Mouse (Mus musculus) heart, postnatal 0 days (tissue): Measurements from ENCODE around the gene Tmem135. TPM values are rescaled to one million over a fixed set of nuclear protein-coding genes. Genes with fewer than 3 reads are reported as not detected.
A peak's percentile ranks its signal among the peaks of the same experiment; 100 is the strongest.

Experiments
- ATAC-seq: fragments of 200-750 bp; cut with Nextera tagmentation; 2 replicates; pipeline ENCODE4 v1.8.0; 2017; ENCODE audit warnings: low read depth, moderate number of reproducible peaks, moderate library complexity; ENCODE audit not compliant: insufficient read depth
- DNase-seq: peaks from one replicate; pipeline ENCODE4 v3.0.0-alpha.2; 2016; ENCODE audit warnings: low spot score
- H3K27ac ChIP-seq: fragments of 300-500 bp; sonication (generic); 2 replicates; pipeline ENCODE4 v1.5.1; 2014; ENCODE audit warnings: low read depth, mild to moderate bottlenecking
- H3K27me3 ChIP-seq: fragments of 300-500 bp; sonication (generic); 2 replicates; pipeline ENCODE4 v1.6.1; 2014; ENCODE audit warnings: low read length, mixed read lengths; ENCODE audit not compliant: control insufficient read depth, insufficient read depth
- H3K36me3 ChIP-seq: fragments of 300-500 bp; sonication (generic); replicated peaks from 2 replicates; pipeline ENCODE4 v1.6.1; 2014; ENCODE audit warnings: low read length, mixed read lengths; ENCODE audit not compliant: control insufficient read depth, insufficient read depth
- H3K4me1 ChIP-seq: fragments of 300-500 bp; sonication (generic); 2 replicates; pipeline ENCODE4 v1.6.1; 2014; ENCODE audit warnings: antibody characterized with exemption; ENCODE audit not compliant: control insufficient read depth, insufficient read depth
- H3K4me2 ChIP-seq: fragments of 300-500 bp; sonication (generic); 2 replicates; pipeline ENCODE4 v1.6.1; 2014; ENCODE audit warnings: low read depth, mild to moderate bottlenecking, low read length, moderate library complexity
- H3K4me3 ChIP-seq: fragments of 300-500 bp; sonication (generic); 2 replicates; pipeline ENCODE4 v1.5.1; 2014; ENCODE audit warnings: low read depth, low read length
- H3K9ac ChIP-seq: fragments of 300-500 bp; sonication (generic); replicated peaks from 2 replicates; pipeline ENCODE4 v1.6.1; 2014; ENCODE audit warnings: low read depth, low read length, mixed read lengths
- H3K9me3 ChIP-seq: fragments of 300-500 bp; sonication (generic); replicated peaks from 2 replicates; pipeline ENCODE4 v1.6.1; 2016; ENCODE audit warnings: low read length; ENCODE audit not compliant: control insufficient read depth
- CTCF ChIP-seq: IDR thresholded peaks from 2 replicates; pipeline ENCODE4 v1.5.1; 2016; ENCODE audit warnings: antibody characterized with exemption, control low read depth, low read depth
- EP300 ChIP-seq: IDR thresholded peaks from 2 replicates; pipeline ENCODE4 v1.6.1; 2016; ENCODE audit warnings: antibody characterized with exemption, low read depth
- WGBS: fragments of 180-500 bp; shearing (Covaris S2); extraction: QIAGEN DNeasy Blood & Tissue Kit; methylation state at CpG from one replicate; pipeline ENCODE4 v1.1.7; 2014; 5-methylcytosine and 5-hydroxymethylcytosine counted together
- polyA plus RNA-seq: library from polyadenylated mRNA; unstranded; fragments of >200 nt; fragmentation: Nextera tagmentation; extraction: Ambion mirVana; gene quantifications from 2 replicates; pipeline ENCODE4 v1.2.1, GENCODE M21; 2015
- total RNA-seq: library from RNA; depleted of rRNA; stranded (reverse); fragments of >200 nt; gene quantifications from 2 replicates; pipeline ENCODE4 v1.2.3, GENCODE M21; 2014; ENCODE audit warnings: low replicate concordance

Tmem135 gene
- total and polyA plus RNA-seq, 2 experiments from 2014 or later = 31.6 to 70.6 TPM

DNA sequence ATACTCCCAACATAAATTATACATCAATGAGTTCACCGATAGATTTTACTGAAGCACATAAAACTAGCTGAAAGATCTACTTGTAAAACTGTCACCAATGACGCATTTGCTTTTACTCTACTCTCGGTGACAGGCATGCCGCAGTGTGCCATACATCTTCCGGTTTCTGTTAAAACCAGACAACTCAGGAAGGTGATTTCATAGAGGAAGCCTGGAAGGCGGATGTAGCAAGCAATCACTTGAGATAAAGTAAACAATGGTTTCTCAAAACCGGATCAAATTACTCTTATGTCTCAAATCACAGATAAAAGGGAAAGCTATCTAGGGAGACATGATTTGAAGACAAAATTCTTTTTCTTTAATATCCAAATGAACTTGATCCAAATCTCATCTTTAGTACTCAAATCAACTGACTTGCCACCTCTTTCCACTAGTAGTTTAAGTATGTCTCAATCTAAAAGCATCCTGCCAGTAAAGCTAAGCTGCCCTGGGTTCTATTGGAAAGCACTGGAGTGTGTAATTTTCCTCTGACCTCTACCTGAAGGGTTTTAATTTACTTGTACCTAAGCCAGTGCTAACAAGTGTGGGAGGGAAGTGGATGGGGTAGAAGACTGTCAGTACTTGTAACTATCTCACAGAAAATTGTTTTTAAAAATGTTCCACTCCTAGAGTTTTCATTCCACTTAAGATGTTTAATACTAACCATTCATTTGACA is 155.7 kb downstream of the Tmem135 start:
- ATAC-seq (no peak), DNase-seq (peak; percentile 35)

DNA sequence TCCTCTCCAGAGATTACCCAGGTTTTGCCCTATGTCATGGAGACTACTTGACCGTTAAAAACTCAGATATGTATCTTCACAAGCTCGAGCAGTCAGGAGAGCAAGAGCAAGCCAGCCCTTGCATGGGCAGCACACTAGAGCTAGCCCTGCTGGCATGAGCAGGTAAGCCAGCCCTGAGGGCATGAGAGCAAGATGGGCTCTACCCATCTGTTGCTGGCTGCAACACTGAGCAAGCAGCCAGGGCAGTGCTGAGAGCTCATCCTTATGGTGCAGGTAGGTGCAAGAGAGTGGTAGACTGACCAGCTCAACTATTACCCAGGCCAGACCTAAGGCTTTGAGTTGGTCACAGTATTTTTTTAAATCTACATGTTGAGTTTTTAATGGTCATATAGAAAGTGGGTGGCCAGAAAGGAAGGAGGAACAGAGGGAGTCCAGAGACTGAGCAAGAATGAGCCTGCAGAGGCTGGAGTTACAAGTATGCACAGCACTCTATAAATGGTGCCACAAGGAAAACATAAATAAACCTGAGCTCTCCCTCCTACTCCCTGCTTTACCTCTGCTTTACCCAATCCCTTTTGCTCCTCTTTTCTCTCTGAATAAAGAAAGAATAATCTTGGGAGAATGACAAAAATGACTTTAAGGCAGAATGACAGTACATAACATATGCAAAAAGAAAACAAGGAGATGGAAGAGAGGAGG is 156.9 kb downstream of the Tmem135 start:
- H3K27ac ChIP-seq = 0 out of 2 replicates have a peak overlapping the region, but pooled peaks have one; percentile 5
- TF ChIP-seq CTCF (no peak), EP300 (no peak)
- no peaks in the 10 kb centered on the region for H3K27me3 ChIP-seq
- peaks cover 10% of the 10 kb centered on the region for H3K4me1 ChIP-seq
- H3K9me3 ChIP-seq = no peaks in the 10 kb centered on the region
- ATAC-seq (no peak), DNase-seq (no peak)
- H3K9ac ChIP-seq = no peak overlapping the region
- no peaks in the 10 kb centered on the region for H3K36me3 ChIP-seq
- H3K4me3 ChIP-seq = no peak overlapping the region
- no peak overlapping the region for H3K4me2 ChIP-seq
- 88% methylated on average over 2 of the region's 2 CpGs for WGBS

More for the DNA sequence above, 155.7 kb downstream of the Tmem135 start:
- Histone ChIP-seq H3K4me3 (no peak overlapping the region), H3K27me3 (no peaks in the 10 kb centered on the region), H3K4me1 (peaks cover 10% of the 10 kb centered on the region), H3K9ac (no peak overlapping the region), H3K36me3 (no peaks in the 10 kb centered on the region), H3K27ac (peak overlapping the region; percentile 64; the same call in 1 of the 2 replicates), H3K4me2 (no peak overlapping the region), H3K9me3 (no peaks in the 10 kb centered on the region)
- TF ChIP-seq EP300 (0 out of 2 replicates have a peak, but pooled peaks have one; percentile 27), CTCF (no peak)
- WGBS = 45% methylated on average over 7 of the region's 7 CpGs

DNA sequence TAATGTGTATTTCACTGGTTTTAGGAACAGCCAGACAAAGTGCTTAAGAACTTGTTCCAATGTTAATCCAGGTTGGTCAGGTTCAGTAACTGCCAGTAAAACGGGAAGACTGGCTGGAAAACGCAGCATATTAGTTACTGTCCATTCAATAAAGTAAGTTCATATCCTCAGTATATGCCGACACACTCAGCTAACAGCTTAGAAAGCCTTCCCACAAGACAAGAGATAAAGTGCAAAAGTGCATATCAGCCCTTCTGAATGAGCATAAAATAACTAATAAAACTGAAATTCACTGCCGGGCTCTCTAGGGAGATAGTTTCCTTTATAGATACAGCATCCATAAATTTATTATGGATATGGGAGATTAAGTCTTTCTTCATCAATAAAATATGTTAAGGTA is 161.5 kb downstream of the Tmem135 start:
- no peaks in the 10 kb centered on the region for H3K27me3 ChIP-seq
- no peak for DNase-seq
- no peak for ATAC-seq
- H3K4me3 ChIP-seq = no peak overlapping the region
- no peaks in the 10 kb centered on the region for H3K9me3 ChIP-seq
- no peaks in the 10 kb centered on the region; the same call in 1 of the 2 replicates for H3K4me1 ChIP-seq
- 75% methylated on average over 4 of the region's 4 CpGs for WGBS
- TF ChIP-seq CTCF = no peak
- TF ChIP-seq EP300 = no peak
- no peak overlapping the region for H3K27ac ChIP-seq
- no peak overlapping the region for H3K4me2 ChIP-seq
- no peaks in the 10 kb centered on the region for H3K36me3 ChIP-seq
- no peak overlapping the region for H3K9ac ChIP-seq

DNA sequence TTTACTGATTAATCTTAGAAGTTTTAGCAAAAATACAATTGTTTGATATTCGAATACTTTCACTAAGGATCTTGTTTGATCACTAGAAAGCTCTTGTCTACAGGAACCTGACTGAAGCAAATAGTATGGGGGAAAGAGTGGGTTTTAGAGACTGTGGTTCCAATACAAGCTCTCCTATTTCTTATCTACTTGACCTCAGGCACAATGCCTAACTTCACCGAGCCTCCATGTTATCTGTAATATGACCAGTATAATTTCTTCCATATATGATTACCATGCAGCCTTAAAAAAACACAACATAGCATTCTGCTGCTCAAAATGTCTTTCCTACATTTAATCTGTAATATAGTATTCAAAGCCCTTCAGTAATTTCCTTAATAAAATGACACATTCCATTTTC is 161.9 kb downstream of the Tmem135 start:
- Histone ChIP-seq H3K27ac (no peak overlapping the region), H3K9me3 (no peaks in the 10 kb centered on the region), H3K4me1 (no peaks in the 10 kb centered on the region; the same call in 1 of the 2 replicates), H3K27me3 (no peaks in the 10 kb centered on the region), H3K4me3 (no peak overlapping the region), H3K4me2 (no peak overlapping the region), H3K36me3 (no peaks in the 10 kb centered on the region), H3K9ac (no peak overlapping the region)
- WGBS = 53% methylated on average over 2 of the region's 2 CpGs
- no peak for DNase-seq
- no peak for ATAC-seq
- TF ChIP-seq CTCF = no peak
- no peak for TF ChIP-seq EP300

DNA sequence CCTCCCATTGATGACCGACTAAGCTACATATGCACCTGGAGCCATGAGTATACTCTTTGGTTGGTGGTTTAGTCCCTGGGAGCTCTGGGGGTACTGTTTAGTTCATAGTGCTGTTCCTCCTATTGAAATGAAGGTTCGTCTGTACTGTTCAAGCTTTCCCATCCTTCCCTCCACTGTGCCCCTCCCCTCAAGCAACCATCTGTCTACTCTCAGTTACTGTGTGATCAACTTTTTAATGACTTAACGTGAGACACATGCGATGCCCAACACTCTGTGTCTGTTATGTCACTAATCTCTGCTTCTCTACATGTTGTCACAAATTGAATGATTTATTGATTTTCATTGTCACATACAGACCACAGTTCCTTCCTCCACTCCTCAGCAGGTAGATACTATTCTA is 164.4 kb downstream of the Tmem135 start:
- TF ChIP-seq CTCF (no peak), EP300 (no peak)
- DNase-seq (no peak), ATAC-seq (no peak)
- H3K4me2 ChIP-seq = no peak overlapping the region
- H3K9me3 ChIP-seq = no peaks in the 10 kb centered on the region
- no peaks in the 10 kb centered on the region for H3K36me3 ChIP-seq
- no peaks in the 10 kb centered on the region for H3K4me1 ChIP-seq
- no peak overlapping the region for H3K27ac ChIP-seq
- H3K9ac ChIP-seq = no peak overlapping the region
- 89% methylated on average over 4 of the region's 4 CpGs for WGBS
- H3K4me3 ChIP-seq = no peak overlapping the region
- H3K27me3 ChIP-seq = no peaks in the 10 kb centered on the region
